Mouse (Mus musculus): ENCODE results near the gene Lama2.

- no peak for TF ChIP-seq EP300 (IDR thresholded peaks at IDR 0.05; ENCODE audit: insufficient read depth, low read depth, low read length)
- no peak for TF ChIP-seq CTCF (IDR thresholded peaks at IDR 0.05; ENCODE audit: low read depth, low read length)
Observed at GRCm38 (mm10) chr10:26995987-26996386, 623.6 kb downstream of the Lama2 start.

All from ES-Bruce4 (cell line).